Mouse (Mus musculus) hindbrain, embryonic 12.5 days (tissue): Measurements from ENCODE around the gene Ppm1l. TPM values are rescaled to one million over a fixed set of nuclear protein-coding genes. Genes with fewer than 3 reads are reported as not detected.

Source experiments
- ATAC-seq: fragments of 200-750 bp; cut with Nextera tagmentation; 2 replicates; pipeline ENCODE4 v1.8.0; 2017; ENCODE audit warnings: moderate TSS enrichment; ENCODE audit not compliant: low FRiP score
- H3K27ac ChIP-seq: fragments of 300-500 bp; sonication (generic); 2 replicates; pipeline ENCODE4 v1.5.1; 2016; ENCODE audit warnings: mild to moderate bottlenecking
- H3K27me3 ChIP-seq: fragments of 300-500 bp; sonication (generic); 2 replicates; pipeline ENCODE4 v1.6.1; 2016; ENCODE audit warnings: mild to moderate bottlenecking
- H3K36me3 ChIP-seq: fragments of 300-500 bp; sonication (generic); 2 replicates; pipeline ENCODE4 v1.6.1; 2016; ENCODE audit warnings: mild to moderate bottlenecking
- H3K4me1 ChIP-seq: fragments of 300-500 bp; sonication (generic); 2 replicates; pipeline ENCODE4 v1.6.1; 2016
- H3K4me2 ChIP-seq: fragments of 300-500 bp; sonication (generic); replicated peaks from 2 replicates; pipeline ENCODE4 v1.6.1; 2016; ENCODE audit warnings: mild to moderate bottlenecking
- H3K4me3 ChIP-seq: fragments of 300-500 bp; sonication (generic); 2 replicates; pipeline ENCODE4 v1.5.1; 2016; ENCODE audit warnings: mild to moderate bottlenecking
- H3K9ac ChIP-seq: fragments of 300-500 bp; sonication (generic); 2 replicates; pipeline ENCODE4 v1.6.1; 2016; ENCODE audit warnings: mild to moderate bottlenecking, moderate library complexity
- H3K9me3 ChIP-seq: fragments of 300-500 bp; sonication (generic); replicated peaks from 2 replicates; pipeline ENCODE4 v1.6.1; 2016; ENCODE audit warnings: mild to moderate bottlenecking
- WGBS: fragments of 180-500 bp; shearing (Covaris S2); methylation state at CpG from one replicate; pipeline ENCODE4 v1.1.7; 2016; 5-methylcytosine and 5-hydroxymethylcytosine counted together
- polyA plus RNA-seq: library from polyadenylated mRNA; unstranded; fragments of >200 nt; fragmentation: Nextera tagmentation; extraction: Ambion mirVana; gene quantifications from 2 replicates; pipeline ENCODE4 v1.2.1, GENCODE M21; 2016

The Ppm1l gene
- polyA plus RNA-seq, 1 experiment from 2014 or later = 23.3 TPM

DNA sequence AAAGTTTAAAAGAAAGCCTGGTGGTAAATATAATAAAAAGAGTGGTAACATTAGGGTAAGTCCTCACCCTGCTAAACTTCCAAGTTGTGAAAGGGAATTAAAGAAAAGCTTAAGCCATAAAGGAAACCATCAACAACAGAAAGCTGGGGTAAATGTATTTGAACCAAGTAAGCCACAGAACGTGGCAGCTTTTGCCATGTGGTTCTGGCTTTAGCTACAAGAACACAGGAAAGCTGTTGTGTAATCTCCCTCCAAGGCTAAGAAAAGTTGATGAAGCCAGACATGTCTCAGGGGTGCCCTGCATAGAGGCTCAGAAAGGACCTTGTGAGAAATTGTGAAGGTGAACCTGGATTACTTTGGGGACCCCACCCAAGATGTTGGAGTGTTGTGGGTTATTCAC lies 16.5 kb upstream of the Ppm1l start:
- no peak overlapping the region for H3K4me3 ChIP-seq
- no peaks in the 10 kb centered on the region for H3K27me3 ChIP-seq
- no peak for ATAC-seq
- H3K9ac ChIP-seq = no peak overlapping the region
- H3K27ac ChIP-seq = no peak overlapping the region
- no peak overlapping the region for H3K4me2 ChIP-seq
- H3K9me3 ChIP-seq = no peaks in the 10 kb centered on the region
- 82% methylated on average over 1 of the region's 1 CpGs for WGBS
- no peaks in the 10 kb centered on the region for H3K4me1 ChIP-seq
- H3K36me3 ChIP-seq = no peaks in the 10 kb centered on the region

DNA sequence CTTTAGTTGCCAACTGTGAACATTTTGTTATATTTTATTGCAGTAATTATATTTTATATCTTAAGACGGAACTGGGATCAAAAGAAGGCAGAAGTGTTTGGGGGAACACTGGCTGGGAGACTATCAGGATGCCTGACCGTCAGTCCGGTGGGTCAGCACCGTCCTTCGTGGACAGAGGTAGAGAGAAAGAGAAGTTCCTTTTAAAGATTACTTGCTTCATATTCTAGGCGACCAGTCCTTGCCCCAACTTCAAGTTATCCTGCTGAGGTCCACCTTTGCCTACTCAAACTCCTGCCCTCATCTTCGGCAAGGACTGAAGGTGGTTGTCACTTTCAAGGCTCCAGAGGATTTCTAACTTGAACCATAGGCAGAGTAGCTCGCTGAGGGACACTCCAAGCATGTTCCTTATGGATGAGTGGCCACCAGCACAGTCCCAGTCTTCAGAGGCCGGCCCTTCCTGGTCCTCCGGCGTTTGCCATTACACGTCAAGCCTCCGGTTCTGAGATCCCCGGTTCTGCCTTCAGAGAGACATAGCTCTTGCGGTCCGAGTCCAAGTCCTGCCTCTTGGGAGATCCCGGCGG lies 761 bp upstream of the Ppm1l start:
- no peaks in the 10 kb centered on the region for H3K36me3 ChIP-seq
- peak; percentile 64 for ATAC-seq
- 2% methylated on average over 18 of the region's 18 CpGs for WGBS
- H3K4me3 ChIP-seq = peak overlapping the region; percentile 76
- H3K9me3 ChIP-seq = no peaks in the 10 kb centered on the region
- H3K27ac ChIP-seq = peak overlapping the region; percentile 92
- H3K27me3 ChIP-seq = no peaks in the 10 kb centered on the region
- H3K9ac ChIP-seq = peak overlapping the region; percentile 88
- peak overlapping the region; percentile 95 for H3K4me2 ChIP-seq
- H3K4me1 ChIP-seq = peaks cover 28% of the 10 kb centered on the region

DNA sequence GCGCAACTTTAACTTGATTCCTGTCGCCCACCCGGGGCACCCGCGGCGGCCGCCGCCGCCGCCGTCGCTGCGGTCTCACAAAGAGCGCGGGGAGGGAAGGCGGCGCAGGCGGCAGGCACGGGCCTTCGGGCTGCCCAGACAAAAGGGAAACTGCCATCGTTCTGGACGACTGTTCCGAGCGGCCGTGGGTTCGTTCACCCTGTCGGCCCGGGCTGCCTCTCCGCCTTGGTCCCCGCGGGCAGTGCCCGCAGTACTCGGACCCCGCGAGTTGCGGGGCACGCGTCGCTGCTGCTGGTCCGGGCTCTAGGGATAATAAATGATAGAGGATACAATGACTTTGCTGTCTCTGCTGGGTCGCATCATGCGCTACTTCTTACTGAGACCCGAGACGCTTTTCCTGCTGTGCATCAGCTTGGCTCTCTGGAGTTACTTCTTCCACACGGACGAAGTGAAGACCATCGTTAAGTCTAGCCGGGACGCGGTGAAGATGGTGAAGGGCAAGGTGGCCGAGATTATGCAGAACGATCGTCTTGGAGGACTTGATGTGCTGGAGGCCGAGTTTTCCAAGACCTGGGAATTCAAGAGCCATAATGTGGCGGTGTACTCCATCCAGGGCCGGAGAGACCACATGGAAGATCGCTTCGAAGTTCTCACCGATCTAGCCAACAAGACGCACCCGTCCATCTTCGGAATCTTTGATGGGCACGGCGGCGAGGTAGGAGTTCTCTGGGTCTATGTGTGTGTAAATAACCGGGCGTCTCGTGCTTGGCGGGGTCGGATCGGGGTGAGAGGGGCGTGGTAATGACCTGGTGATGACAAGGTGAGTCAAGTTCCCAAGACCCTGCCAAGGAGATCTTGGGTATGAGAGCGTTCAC lies 827 bp downstream of the Ppm1l start:
- ATAC-seq = peak; percentile 70
- H3K4me2 ChIP-seq = peak overlapping the region; percentile 95
- H3K27me3 ChIP-seq = no peaks in the 10 kb centered on the region
- peak overlapping the region; percentile 88 for H3K9ac ChIP-seq
- under 1% methylated on average over 72 of the region's 73 CpGs for WGBS
- no peaks in the 10 kb centered on the region for H3K9me3 ChIP-seq
- no peaks in the 10 kb centered on the region for H3K36me3 ChIP-seq
- peak overlapping the region; percentile 92 for H3K27ac ChIP-seq
- H3K4me1 ChIP-seq = peaks cover 32% of the 10 kb centered on the region
- peak overlapping the region; percentile 76 for H3K4me3 ChIP-seq

DNA sequence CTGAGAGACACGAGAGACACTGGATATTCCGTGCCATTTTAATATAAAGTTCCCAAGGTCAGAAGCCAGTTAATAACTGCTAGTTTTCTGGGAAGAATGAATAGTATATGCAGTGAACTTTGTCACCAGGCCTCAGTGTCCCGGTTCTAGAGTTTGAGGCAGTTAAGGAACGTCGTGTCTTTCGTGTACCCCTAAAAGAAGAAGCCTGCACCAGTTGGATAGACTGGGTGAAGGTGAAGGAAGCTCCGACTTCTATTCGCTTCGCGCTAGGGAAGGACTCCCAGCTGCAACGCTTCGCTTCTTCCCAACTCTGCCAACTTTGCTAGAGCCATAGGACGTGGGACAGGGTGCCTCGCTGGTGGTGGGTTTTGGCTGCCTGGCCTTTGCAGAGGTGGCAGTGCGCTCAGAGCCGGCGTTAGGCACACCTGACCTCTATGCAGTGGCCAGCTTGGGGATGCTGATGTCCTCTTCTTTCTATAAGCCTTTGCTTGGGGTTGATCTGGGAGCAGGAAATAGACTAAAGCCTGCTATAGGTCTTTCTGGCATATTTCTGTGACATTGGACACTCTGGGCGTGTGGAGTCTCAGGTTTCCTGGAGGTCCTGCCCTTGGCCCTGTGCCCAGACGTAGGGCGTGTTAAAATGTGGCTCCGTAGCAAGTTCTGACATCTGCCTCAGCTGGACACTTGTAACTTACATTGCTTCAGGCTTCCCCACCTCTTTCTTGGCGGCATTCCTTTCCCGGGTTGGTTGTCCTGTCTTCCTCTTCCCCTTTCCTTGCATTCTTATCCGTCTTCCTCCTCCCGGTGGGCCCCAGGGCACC lies 1.7 kb downstream of the Ppm1l start:
- Histone ChIP-seq H3K9me3 (no peaks in the 10 kb centered on the region), H3K27me3 (no peaks in the 10 kb centered on the region), H3K4me3 (peak overlapping the region; percentile 76), H3K36me3 (no peaks in the 10 kb centered on the region), H3K27ac (no peak overlapping the region), H3K9ac (peak overlapping the region; percentile 88), H3K4me2 (peak overlapping the region; percentile 95), H3K4me1 (peaks cover 32% of the 10 kb centered on the region)
- WGBS = 6% methylated on average over 25 of the region's 25 CpGs
- ATAC-seq = no peak

DNA sequence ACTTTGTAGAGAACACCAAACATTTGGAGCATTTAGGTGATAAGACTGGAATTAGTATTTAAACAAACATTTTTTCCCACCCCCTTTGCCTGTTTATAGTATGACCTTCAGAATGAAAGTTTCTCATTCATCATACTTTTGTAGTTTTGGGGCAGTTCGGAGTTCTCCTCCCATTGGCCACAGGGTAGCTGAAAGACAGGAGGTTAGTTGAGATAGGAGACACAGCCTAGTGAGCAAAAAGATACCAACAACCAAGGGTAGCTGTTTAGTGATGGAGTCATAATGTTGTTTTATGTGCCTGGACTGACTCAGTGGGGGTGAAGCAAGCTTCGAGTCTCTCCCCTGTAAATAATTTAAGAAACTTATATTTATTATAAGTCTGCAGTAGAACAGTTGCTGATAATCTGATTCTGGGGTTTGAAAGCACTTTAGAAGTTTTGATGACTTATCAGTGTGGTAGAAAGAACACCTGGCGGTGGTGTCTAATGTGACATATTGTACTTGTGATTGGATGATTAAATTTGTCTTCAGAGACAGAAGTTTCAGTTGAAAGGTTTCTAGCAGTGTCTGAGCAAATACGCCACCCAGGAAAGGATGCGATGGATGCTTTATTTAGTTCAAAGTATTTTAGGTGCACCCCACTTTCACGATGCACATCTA lies 2.5 kb downstream of the Ppm1l start:
- Histone ChIP-seq H3K36me3 (no peaks in the 10 kb centered on the region), H3K27ac (no peak overlapping the region), H3K4me2 (peak overlapping the region; percentile 95), H3K9ac (peak overlapping the region; percentile 88; the same call in 1 of the 2 replicates), H3K27me3 (no peaks in the 10 kb centered on the region), H3K4me3 (peak overlapping the region; percentile 76), H3K4me1 (peaks cover 32% of the 10 kb centered on the region), H3K9me3 (no peaks in the 10 kb centered on the region)
- 84% methylated on average over 6 of the region's 6 CpGs for WGBS
- no peak for ATAC-seq

DNA sequence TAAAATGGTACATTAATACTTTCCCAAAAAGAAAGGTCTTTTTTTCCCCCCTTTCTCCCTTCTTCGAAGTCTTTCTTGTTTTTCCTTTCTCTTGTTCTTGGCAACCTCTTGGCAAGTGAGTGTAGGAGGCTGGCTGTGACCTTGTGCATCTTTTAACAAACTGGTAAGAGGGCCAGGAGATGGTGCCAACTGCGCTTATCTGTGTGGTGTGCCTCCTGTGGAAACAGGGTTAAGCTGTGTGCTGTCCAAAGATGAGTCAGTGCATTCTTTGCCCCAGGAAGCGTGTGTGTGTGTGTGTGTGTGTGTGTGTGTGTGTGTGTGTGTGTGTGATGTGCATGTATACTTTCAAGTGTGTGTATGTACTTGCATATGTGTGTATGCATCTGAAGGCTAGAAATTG lies 7.3 kb downstream of the Ppm1l start:
- WGBS = 85% methylated on average over 3 of the region's 3 CpGs
- peaks cover 19% of the 10 kb centered on the region for H3K4me1 ChIP-seq
- no peak overlapping the region for H3K4me2 ChIP-seq
- no peak overlapping the region for H3K27ac ChIP-seq
- ATAC-seq = no peak
- H3K9me3 ChIP-seq = no peaks in the 10 kb centered on the region
- H3K4me3 ChIP-seq = no peak overlapping the region
- no peak overlapping the region for H3K9ac ChIP-seq
- H3K27me3 ChIP-seq = no peaks in the 10 kb centered on the region
- 0 out of 2 replicates have a peak, but pooled peaks cover 10% of the 10 kb centered on the region for H3K36me3 ChIP-seq

DNA sequence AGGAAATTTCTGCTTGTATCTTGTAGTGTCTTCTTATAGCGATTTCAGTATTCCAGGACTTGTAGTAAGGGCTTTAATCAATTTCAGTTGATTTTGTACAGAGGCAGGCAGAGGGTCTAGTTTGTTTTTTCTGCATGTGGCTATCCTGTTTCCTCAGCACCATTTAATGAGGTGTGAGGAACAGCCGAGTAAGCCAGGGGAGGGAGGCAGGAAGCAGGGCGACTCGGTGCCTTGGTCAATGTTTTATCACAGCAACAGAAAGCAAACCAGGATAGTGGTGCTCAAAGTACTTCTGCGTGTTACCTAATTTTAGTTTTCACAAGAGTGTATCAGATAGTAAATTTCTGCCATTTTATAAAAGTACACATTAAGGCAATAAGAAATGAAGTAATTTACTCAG lies 13.2 kb downstream of the Ppm1l start:
- Histone ChIP-seq H3K4me3 (no peak overlapping the region), H3K4me1 (peaks cover 9% of the 10 kb centered on the region), H3K27ac (no peak overlapping the region), H3K27me3 (no peaks in the 10 kb centered on the region), H3K4me2 (no peak overlapping the region), H3K36me3 (0 out of 2 replicates have a peak, but pooled peaks cover 10% of the 10 kb centered on the region), H3K9me3 (no peaks in the 10 kb centered on the region), H3K9ac (no peak overlapping the region)
- ATAC-seq = no peak
- WGBS = 70% methylated on average over 5 of the region's 5 CpGs

DNA sequence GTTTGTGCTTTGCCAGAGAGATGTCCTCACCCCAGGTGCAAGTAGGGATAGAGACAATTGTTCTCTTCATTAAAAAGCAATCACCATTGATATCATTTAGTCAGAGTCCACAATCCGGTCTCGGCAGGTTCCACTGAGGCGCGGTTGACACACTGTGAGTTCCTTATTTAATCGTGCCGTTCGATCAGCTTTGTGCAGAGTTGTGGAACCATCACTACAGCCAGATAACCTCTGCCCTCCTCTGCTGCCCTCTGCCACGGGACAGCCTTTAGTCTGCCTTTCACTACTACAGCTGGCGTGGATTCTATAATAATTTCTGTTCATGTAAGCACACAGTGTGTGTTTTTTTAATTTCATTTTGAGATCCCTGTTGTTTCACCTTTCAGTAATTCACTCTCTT lies 17.2 kb downstream of the Ppm1l start:
- Histone ChIP-seq H3K9ac (no peak overlapping the region), H3K27me3 (no peaks in the 10 kb centered on the region), H3K4me3 (no peak overlapping the region), H3K9me3 (no peaks in the 10 kb centered on the region), H3K27ac (no peak overlapping the region), H3K36me3 (no peaks in the 10 kb centered on the region), H3K4me1 (peaks cover 9% of the 10 kb centered on the region), H3K4me2 (no peak overlapping the region)
- ATAC-seq = no peak
- 51% methylated on average over 9 of the region's 9 CpGs for WGBS

DNA sequence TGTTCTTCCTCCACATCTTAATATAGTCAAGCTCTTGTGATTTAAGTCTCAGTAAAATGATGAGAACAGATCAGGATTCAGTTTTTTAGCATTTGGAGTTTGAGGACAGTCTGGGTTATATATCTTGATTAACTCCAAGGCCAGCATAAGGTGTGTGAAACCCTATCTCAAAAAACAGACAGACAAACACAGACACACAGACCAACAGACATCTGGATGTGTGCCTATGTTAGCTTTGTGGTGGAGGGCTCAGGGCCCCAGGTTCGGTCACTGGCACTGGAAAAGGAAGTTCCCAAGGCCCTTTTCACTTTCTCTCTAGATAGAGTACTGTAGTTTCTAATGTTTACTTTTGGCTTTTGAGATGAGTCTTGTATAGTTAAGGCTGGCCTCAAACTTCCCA lies 23.8 kb downstream of the Ppm1l start:
- no peaks in the 10 kb centered on the region for H3K9me3 ChIP-seq
- no peaks in the 10 kb centered on the region for H3K36me3 ChIP-seq
- 75% methylated on average over 1 of the region's 1 CpGs for whole genome bisulfite sequencing
- H3K4me2 ChIP-seq = no peak overlapping the region
- H3K27ac ChIP-seq = no peak overlapping the region
- no peak overlapping the region for H3K4me3 ChIP-seq
- ATAC-seq = no peak
- no peaks in the 10 kb centered on the region for H3K4me1 ChIP-seq
- H3K9ac ChIP-seq = no peak overlapping the region
- H3K27me3 ChIP-seq = no peaks in the 10 kb centered on the region

DNA sequence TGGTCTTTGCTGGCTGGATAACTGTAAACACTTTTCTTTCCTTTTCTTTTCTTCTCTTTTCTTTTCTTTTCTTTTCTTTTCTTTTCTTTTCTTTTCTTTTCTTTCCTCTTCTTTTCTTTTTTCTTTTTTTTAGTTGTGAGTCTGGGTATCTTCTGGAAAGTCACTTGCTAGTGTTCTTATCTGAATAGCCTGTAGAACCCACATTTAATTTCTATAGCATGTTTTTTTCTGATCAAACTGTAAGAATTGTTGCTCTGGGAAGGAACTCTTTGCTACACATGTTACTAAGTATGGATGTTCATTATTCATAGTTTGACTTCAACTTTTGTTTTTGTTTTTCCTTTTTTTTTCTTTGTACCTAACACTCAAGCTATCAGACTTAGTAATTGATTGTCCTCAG lies 24.3 kb downstream of the Ppm1l start:
- no peaks in the 10 kb centered on the region for H3K36me3 ChIP-seq
- H3K9me3 ChIP-seq = no peaks in the 10 kb centered on the region
- H3K4me3 ChIP-seq = no peak overlapping the region
- H3K4me1 ChIP-seq = no peaks in the 10 kb centered on the region
- no peak overlapping the region for H3K4me2 ChIP-seq
- H3K9ac ChIP-seq = no peak overlapping the region
- H3K27me3 ChIP-seq = no peaks in the 10 kb centered on the region
- H3K27ac ChIP-seq = no peak overlapping the region
- ATAC-seq = no peak

DNA sequence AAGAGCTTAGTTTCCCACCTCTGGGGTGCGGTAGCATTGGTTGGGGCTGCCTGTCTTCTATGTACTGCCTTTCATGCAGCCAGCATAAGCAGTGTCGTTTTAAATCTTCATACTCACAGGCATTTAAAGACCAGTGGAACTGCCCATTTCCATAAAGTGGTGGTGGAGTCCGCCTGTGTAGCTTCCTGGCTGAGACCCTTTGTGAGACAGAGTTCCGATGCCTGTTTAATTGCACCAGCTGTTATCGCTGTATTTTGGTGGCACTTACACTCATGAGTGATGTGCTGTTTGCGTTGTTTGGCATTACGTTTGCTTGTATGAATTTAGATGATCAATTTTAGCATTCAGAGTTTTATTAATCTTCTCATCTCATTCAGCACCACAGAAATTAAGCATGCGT lies 24.9 kb downstream of the Ppm1l start:
- H3K4me1 ChIP-seq = no peaks in the 10 kb centered on the region
- no peak for ATAC-seq
- H3K27me3 ChIP-seq = no peaks in the 10 kb centered on the region
- H3K4me3 ChIP-seq = no peak overlapping the region
- no peak overlapping the region for H3K4me2 ChIP-seq
- no peaks in the 10 kb centered on the region for H3K36me3 ChIP-seq
- no peaks in the 10 kb centered on the region for H3K9me3 ChIP-seq
- 89% methylated on average over 8 of the region's 8 CpGs for WGBS
- H3K9ac ChIP-seq = no peak overlapping the region
- H3K27ac ChIP-seq = no peak overlapping the region
